Mouse (Mus musculus) myocyte (in vitro differentiated cells): Measurements from ENCODE around the gene Sox6. TPM values are rescaled to one million over a fixed set of nuclear protein-coding genes. Genes with fewer than 3 reads are reported as not detected.

Source experiments
- H3K27me3 ChIP-seq: one replicate; pipeline ENCODE4 v1.6.1; 2011; ENCODE audit not compliant: control insufficient read depth, insufficient read depth, insufficient read length
- H3K36me3 ChIP-seq: one replicate; pipeline ENCODE4 v1.6.1; 2011; ENCODE audit not compliant: control insufficient read depth, insufficient read depth
- H3K4me2 ChIP-seq: one replicate; pipeline ENCODE4 v1.6.1; 2011; ENCODE audit warnings: low read depth, control low read depth
- H3K4me3 ChIP-seq: one replicate; pipeline ENCODE4 v1.5.1; 2011; ENCODE audit warnings: mild to moderate bottlenecking, control low read depth, moderate library complexity
- H3K79me2 ChIP-seq: one replicate; pipeline ENCODE4 v1.6.1; 2011; ENCODE audit not compliant: control insufficient read depth, insufficient read depth
- H3ac ChIP-seq: one replicate; pipeline ENCODE4 v1.6.1; 2011; ENCODE audit not compliant: control insufficient read depth, insufficient read length
- CEBPB ChIP-seq: IDR thresholded peaks from 2 replicates; pipeline ENCODE4 v1.6.1; 2011; ENCODE audit warnings: mild to moderate bottlenecking, moderate library complexity; ENCODE audit not compliant: poor library complexity, insufficient read depth, severe bottlenecking
- E2F4 ChIP-seq: IDR thresholded peaks from one replicate; pipeline ENCODE4 v1.6.1; 2011; ENCODE audit warnings: mild to moderate bottlenecking, control low read depth, moderate library complexity; ENCODE audit not compliant: insufficient read depth
- MAX ChIP-seq: IDR thresholded peaks from one replicate; pipeline ENCODE4 v1.6.1; 2011; ENCODE audit warnings: low read depth, mild to moderate bottlenecking, control low read depth
- MYOD1 ChIP-seq, 3 experiments: IDR thresholded peaks; one replicate each; pipeline ENCODE4 v1.6.1; 2011; ENCODE audit warnings: control low read depth in 2 of 3, low read depth in 2 of 3, mild to moderate bottlenecking in 2 of 3, moderate library complexity in 1 of 3; ENCODE audit not compliant: insufficient read length in 2 of 3, control insufficient read depth in 1 of 3
- MYOG ChIP-seq, 3 experiments: IDR thresholded peaks; one replicate each; pipeline ENCODE4 v1.6.1; 2011; ENCODE audit warnings: control low read depth in 2 of 3, low read depth in 2 of 3, mild to moderate bottlenecking in 2 of 3; ENCODE audit not compliant: insufficient read length in 2 of 3, control insufficient read depth in 1 of 3, insufficient read depth in 1 of 3
- POLR2A ChIP-seq: IDR thresholded peaks from one replicate; pipeline ENCODE4 v1.6.1; 2011; ENCODE audit warnings: low read depth, mild to moderate bottlenecking, control low read depth, moderate library complexity; ENCODE audit not compliant: insufficient read length
- POLR2AphosphoS2 ChIP-seq: IDR thresholded peaks from one replicate; pipeline ENCODE4 v1.6.1; 2011; ENCODE audit warnings: low read depth, control low read depth; ENCODE audit not compliant: insufficient read length
- REST ChIP-seq: IDR thresholded peaks from one replicate; pipeline ENCODE4 v1.6.1; 2011; ENCODE audit warnings: mild to moderate bottlenecking, control low read depth, moderate library complexity; ENCODE audit not compliant: insufficient read depth, insufficient read length
- SRF ChIP-seq: IDR thresholded peaks from one replicate; pipeline ENCODE4 v1.6.1; 2011; ENCODE audit warnings: low read depth; ENCODE audit not compliant: control insufficient read depth, insufficient read length
- TCF12 ChIP-seq: IDR thresholded peaks from one replicate; pipeline ENCODE4 v1.6.1; 2011; ENCODE audit warnings: mild to moderate bottlenecking, control low read depth; ENCODE audit not compliant: poor library complexity, insufficient read depth, severe bottlenecking
- TCF3 ChIP-seq: IDR thresholded peaks from one replicate; pipeline ENCODE4 v1.6.1; 2011; ENCODE audit warnings: low read depth, control low read depth; ENCODE audit not compliant: insufficient read length
- USF1 ChIP-seq: IDR thresholded peaks from one replicate; pipeline ENCODE4 v1.6.1; 2011; ENCODE audit warnings: low read depth, mild to moderate bottlenecking, control low read depth, moderate library complexity
- polyA plus RNA-seq: library from polyadenylated mRNA; unstranded; fragments of >200 nt; fragmentation: generic; extraction: Trizol; gene quantifications from one replicate; pipeline ENCODE4 v1.2.1, GENCODE M21; 2012; ENCODE audit warnings: missing spikeins

Gene Sox6
- polyA plus RNA-seq, 1 experiment = 0.11 TPM

- no peak overlapping the region for H3K4me3 ChIP-seq
- no peak overlapping the region for H3K4me2 ChIP-seq
- no peaks in the 10 kb centered on the region for H3K79me2 ChIP-seq
- TF ChIP-seq TCF3 (no peak), MAX (no peak), TCF12 (no peak), POLR2A (no peak), SRF (no peak), MYOD1 (IDR thresholded peaks at IDR 0.05; ENCODE audit: control insufficient read depth in 1 of 3, insufficient read length in 2 of 3, low read depth in 2 of 3) (no peak), CEBPB (no peak), REST (no peak), POLR2AphosphoS2 (no peak), MYOG (IDR thresholded peaks at IDR 0.05; ENCODE audit: control insufficient read depth in 1 of 3, insufficient read depth in 1 of 3, insufficient read length in 2 of 3, low read depth in 2 of 3) (no peak), E2F4 (no peak), USF1 (no peak)
- no peaks in the 10 kb centered on the region for H3K36me3 ChIP-seq
- H3ac ChIP-seq = no peak overlapping the region
- no peaks in the 10 kb centered on the region for H3K27me3 ChIP-seq
Observed at GRCm38 (mm10) chr7:115549670-115550069, 488.9 kb downstream of the Sox6 start.

- H3K36me3 ChIP-seq = no peaks in the 10 kb centered on the region
- H3K27me3 ChIP-seq = no peaks in the 10 kb centered on the region
- H3ac ChIP-seq = no peak overlapping the region
- no peaks in the 10 kb centered on the region for H3K79me2 ChIP-seq
- no peak overlapping the region for H3K4me2 ChIP-seq
- no peak overlapping the region for H3K4me3 ChIP-seq
- no peak for TF ChIP-seq MYOG (IDR thresholded peaks at IDR 0.05; ENCODE audit: control insufficient read depth in 1 of 3, insufficient read depth in 1 of 3, insufficient read length in 2 of 3, low read depth in 2 of 3)
- no peak for TF ChIP-seq SRF
- no peak for TF ChIP-seq USF1
- no peak for TF ChIP-seq TCF12
- no peak for TF ChIP-seq POLR2A
- TF ChIP-seq TCF3 = no peak
- TF ChIP-seq E2F4 = no peak
- TF ChIP-seq POLR2AphosphoS2 = no peak
- no peak for TF ChIP-seq MYOD1 (IDR thresholded peaks at IDR 0.05; ENCODE audit: control insufficient read depth in 1 of 3, insufficient read length in 2 of 3, low read depth in 2 of 3)
- TF ChIP-seq MAX = no peak
Observed at GRCm38 (mm10) chr7:115545585-115546374, 492.8 kb downstream of the Sox6 start.

- Histone ChIP-seq H3K36me3 (no peaks in the 10 kb centered on the region), H3K79me2 (no peaks in the 10 kb centered on the region), H3K27me3 (no peaks in the 10 kb centered on the region), H3K4me2 (no peak overlapping the region), H3ac (no peak overlapping the region), H3K4me3 (no peak overlapping the region)
- no peak for TF ChIP-seq POLR2A
- no peak for TF ChIP-seq MYOG (IDR thresholded peaks at IDR 0.05; ENCODE audit: control insufficient read depth in 1 of 3, insufficient read depth in 1 of 3, insufficient read length in 2 of 3, low read depth in 2 of 3)
- no peak for TF ChIP-seq REST
- no peak for TF ChIP-seq USF1
- no peak for TF ChIP-seq POLR2AphosphoS2
- no peak for TF ChIP-seq MAX
- TF ChIP-seq E2F4 = no peak
- TF ChIP-seq TCF3 = no peak
- TF ChIP-seq MYOD1 (IDR thresholded peaks at IDR 0.05; ENCODE audit: control insufficient read depth in 1 of 3, insufficient read length in 2 of 3, low read depth in 2 of 3) = no peak
- no peak for TF ChIP-seq SRF
Observed at GRCm38 (mm10) chr7:115543596-115543995, 495.0 kb downstream of the Sox6 start.

- no peaks in the 10 kb centered on the region for H3K79me2 ChIP-seq
- no peak overlapping the region for H3ac ChIP-seq
- H3K4me2 ChIP-seq = no peak overlapping the region
- no peaks in the 10 kb centered on the region for H3K27me3 ChIP-seq
- no peaks in the 10 kb centered on the region for H3K36me3 ChIP-seq
- no peak overlapping the region for H3K4me3 ChIP-seq
- TF ChIP-seq E2F4 = no peak
- TF ChIP-seq SRF = no peak
- no peak for TF ChIP-seq TCF3
- TF ChIP-seq POLR2AphosphoS2 = no peak
- no peak for TF ChIP-seq CEBPB
- no peak for TF ChIP-seq TCF12
- TF ChIP-seq MAX = no peak
- TF ChIP-seq POLR2A = no peak
- no peak for TF ChIP-seq MYOG (IDR thresholded peaks at IDR 0.05; ENCODE audit: control insufficient read depth in 1 of 3, insufficient read depth in 1 of 3, insufficient read length in 2 of 3, low read depth in 2 of 3)
- TF ChIP-seq USF1 = no peak
- TF ChIP-seq REST = no peak
- TF ChIP-seq MYOD1 (IDR thresholded peaks at IDR 0.05; ENCODE audit: control insufficient read depth in 1 of 3, insufficient read length in 2 of 3, low read depth in 2 of 3) = no peak
Observed at GRCm38 (mm10) chr7:115540261-115540660, 498.3 kb downstream of the Sox6 start.
